Mouse (Mus musculus) liver, postnatal 0 days (tissue): ENCODE results near the gene Pten. TPM values are rescaled to one million over a fixed set of nuclear protein-coding genes. Genes with fewer than 3 reads are reported as not detected.

ENCODE experiments used
- ATAC-seq: fragments of 200-750 bp; cut with Nextera tagmentation; 2 replicates; pipeline ENCODE4 v1.8.0; 2017; ENCODE audit warnings: mild to moderate bottlenecking, moderate library complexity
- DNase-seq: peaks from one replicate; pipeline ENCODE4 v3.0.0-alpha.2; 2016
- H3K27ac ChIP-seq: fragments of 300-500 bp; sonication (generic); 2 replicates; pipeline ENCODE4 v1.5.1; 2014; ENCODE audit warnings: antibody characterized with exemption, moderate library complexity, mild to moderate bottlenecking, low read depth
- H3K27me3 ChIP-seq: fragments of 300-500 bp; sonication (generic); 2 replicates; pipeline ENCODE4 v1.6.1; 2014; ENCODE audit warnings: low read length, control low read depth, mixed read lengths; ENCODE audit not compliant: insufficient read depth
- H3K36me3 ChIP-seq: fragments of 300-500 bp; sonication (generic); replicated peaks from 2 replicates; pipeline ENCODE4 v1.6.1; 2014; ENCODE audit warnings: mild to moderate bottlenecking, control low read depth, low read length, moderate library complexity, mixed read lengths; ENCODE audit not compliant: insufficient read depth
- H3K4me1 ChIP-seq: fragments of 300-500 bp; sonication (generic); 2 replicates; pipeline ENCODE4 v1.6.1; 2014; ENCODE audit warnings: antibody characterized with exemption, mild to moderate bottlenecking, control low read depth; ENCODE audit not compliant: insufficient read depth
- H3K4me2 ChIP-seq: fragments of 300-500 bp; sonication (generic); 2 replicates; pipeline ENCODE4 v1.6.1; 2014; ENCODE audit warnings: low read depth, mild to moderate bottlenecking, low read length, moderate library complexity, mixed read lengths
- H3K4me3 ChIP-seq: fragments of 300-500 bp; sonication (generic); 2 replicates; pipeline ENCODE4 v1.5.1; 2014; ENCODE audit warnings: low read depth, low read length
- H3K9ac ChIP-seq: fragments of 300-500 bp; sonication (generic); replicated peaks from 2 replicates; pipeline ENCODE4 v1.6.1; 2014; ENCODE audit warnings: mild to moderate bottlenecking, moderate library complexity
- H3K9me3 ChIP-seq: fragments of 300-500 bp; sonication (generic); 2 replicates; pipeline ENCODE4 v1.6.1; 2016; ENCODE audit warnings: mild to moderate bottlenecking, control low read depth, low read length, mixed read lengths
- CTCF ChIP-seq: sonication (generic); IDR thresholded peaks from 2 replicates; pipeline ENCODE4 v1.5.1; 2016; ENCODE audit warnings: antibody characterized with exemption, low read depth
- EP300 ChIP-seq: IDR thresholded peaks from 2 replicates; pipeline ENCODE4 v1.6.1; 2016; ENCODE audit warnings: antibody characterized with exemption, low read depth, mild to moderate bottlenecking
- WGBS: fragments of 180-500 bp; shearing (Covaris S2); extraction: QIAGEN DNeasy Blood & Tissue Kit; methylation state at CpG from one replicate; pipeline ENCODE4 v1.1.7; 2014; ENCODE audit not compliant: insufficient replicate concordance; 5-methylcytosine and 5-hydroxymethylcytosine counted together
- polyA plus RNA-seq: library from polyadenylated mRNA; unstranded; fragments of >200 nt; fragmentation: Nextera tagmentation; extraction: Ambion mirVana; gene quantifications from 2 replicates; pipeline ENCODE4 v1.2.1, GENCODE M21; 2015

Gene Pten
- polyA plus RNA-seq, 1 experiment from 2014 or later: 5.1 TPM

DNA sequence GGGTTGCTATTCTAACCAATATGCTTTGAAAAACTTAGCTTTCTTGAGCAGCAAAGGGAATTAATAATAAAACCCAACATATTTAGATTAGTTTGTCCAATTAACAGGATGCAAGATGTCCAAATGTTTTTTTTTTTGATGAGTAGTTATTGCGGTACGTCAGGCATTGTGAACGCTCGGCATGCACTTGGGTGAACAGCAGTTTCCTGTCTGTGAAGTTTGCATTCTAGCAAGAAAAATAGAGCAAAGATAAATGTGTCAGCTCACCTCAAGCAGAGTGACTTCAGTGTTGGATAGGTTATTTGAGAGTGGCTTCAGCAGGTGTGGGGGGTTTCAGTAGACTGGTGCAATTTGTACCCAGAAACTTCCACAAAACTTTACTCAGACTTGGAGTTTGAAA is 69.3 kb downstream of the Pten start:
- DNase-seq (no peak), ATAC-seq (no peak)
- Histone ChIP-seq H3K4me2 (no peak overlapping the region), H3K27me3 (no peaks in the 10 kb centered on the region), H3K4me3 (no peak overlapping the region), H3K27ac (no peak overlapping the region), H3K4me1 (no peaks in the 10 kb centered on the region), H3K9ac (no peak overlapping the region), H3K36me3 (no peaks in the 10 kb centered on the region; the same call in 1 of the 2 replicates), H3K9me3 (no peaks in the 10 kb centered on the region)
- TF ChIP-seq CTCF (no peak), EP300 (no peak)
- WGBS: 46% methylated on average over 4 of the region's 4 CpGs

DNA sequence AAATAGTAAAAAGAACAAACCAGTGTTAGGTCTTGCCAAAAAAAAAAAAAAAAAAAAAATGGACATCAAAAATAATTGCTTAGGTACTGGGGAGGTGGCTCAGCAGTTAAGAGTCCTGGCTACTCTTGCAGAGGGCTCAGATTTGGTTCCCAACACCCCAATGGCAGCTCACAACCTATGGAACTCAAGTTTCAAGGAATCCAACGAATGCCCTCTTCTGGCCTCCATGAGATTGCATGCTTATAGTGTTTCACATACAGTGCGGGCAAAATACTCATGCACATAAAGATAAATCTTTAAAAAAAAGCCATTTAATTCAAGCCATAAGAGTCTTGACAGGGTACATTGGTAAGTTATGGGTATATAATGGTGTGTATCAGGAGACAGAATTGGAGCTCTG is 72.6 kb downstream of the Pten start:
- DNase-seq (no peak), ATAC-seq (no peak)
- TF ChIP-seq CTCF (peak; percentile 16; the same call in 1 of the 2 replicates), EP300 (no peak)
- Histone ChIP-seq H3K27ac (no peak overlapping the region), H3K27me3 (no peaks in the 10 kb centered on the region), H3K4me2 (no peak overlapping the region), H3K9ac (no peak overlapping the region), H3K4me1 (no peaks in the 10 kb centered on the region), H3K9me3 (no peaks in the 10 kb centered on the region), H3K4me3 (no peak overlapping the region), H3K36me3 (no peaks in the 10 kb centered on the region)
- WGBS: 78% methylated on average over 2 of the region's 2 CpGs

DNA sequence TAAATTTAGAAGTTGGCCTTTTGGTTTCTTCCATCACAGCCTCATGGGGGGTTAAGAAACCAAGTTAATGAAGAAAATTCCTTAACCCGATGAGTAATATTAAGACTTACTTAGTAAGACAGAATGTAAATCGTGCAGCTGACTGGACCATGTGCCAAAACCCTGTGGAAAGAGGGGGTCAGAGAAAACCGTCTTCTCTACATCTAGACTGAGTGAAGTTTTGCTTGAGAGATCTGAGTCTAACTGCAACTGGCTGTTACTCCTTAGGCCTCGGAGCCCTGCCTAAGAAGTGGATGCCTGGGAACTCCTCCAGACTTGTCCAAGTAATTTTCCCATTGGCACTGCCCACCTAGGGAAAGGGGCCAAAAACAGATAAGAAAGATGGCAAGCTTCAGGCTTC is 74.0 kb downstream of the Pten start:
- Histone ChIP-seq H3K27ac (no peak overlapping the region), H3K27me3 (no peaks in the 10 kb centered on the region), H3K4me2 (no peak overlapping the region), H3K9ac (no peak overlapping the region), H3K9me3 (no peaks in the 10 kb centered on the region), H3K4me1 (no peaks in the 10 kb centered on the region), H3K4me3 (no peak overlapping the region), H3K36me3 (no peaks in the 10 kb centered on the region)
- WGBS: 85% methylated on average over 4 of the region's 4 CpGs
- TF ChIP-seq EP300 (no peak), CTCF (no peak)
- no peak for ATAC-seq
- no peak for DNase-seq

DNA sequence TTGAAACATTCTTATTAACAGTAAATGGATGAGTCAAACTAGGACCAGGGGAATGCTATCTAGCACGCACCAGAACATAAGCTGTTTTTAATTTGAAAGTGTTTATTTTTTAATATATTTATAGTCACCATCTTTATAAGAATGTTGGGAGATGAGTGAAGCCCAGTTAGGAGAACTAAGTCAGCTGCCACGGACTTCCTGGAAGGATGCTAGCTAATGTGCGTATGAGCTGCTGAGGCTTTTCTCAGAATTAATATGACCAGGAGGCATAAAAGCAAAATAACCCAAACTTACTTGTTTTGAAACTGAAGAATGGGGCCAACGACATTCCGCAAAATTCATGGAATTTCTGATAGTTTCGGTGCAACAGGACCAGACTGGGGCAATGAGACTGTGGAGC is 83.2 kb downstream of the Pten start:
- Histone ChIP-seq H3K4me3 (no peak overlapping the region), H3K4me2 (no peak overlapping the region), H3K9ac (no peak overlapping the region), H3K9me3 (no peaks in the 10 kb centered on the region), H3K27me3 (no peaks in the 10 kb centered on the region), H3K36me3 (no peaks in the 10 kb centered on the region), H3K4me1 (no peaks in the 10 kb centered on the region), H3K27ac (no peak overlapping the region)
- WGBS: 84% methylated on average over 6 of the region's 6 CpGs
- no peak for DNase-seq
- ATAC-seq: no peak
- TF ChIP-seq CTCF: no peak
- TF ChIP-seq EP300: no peak

DNA sequence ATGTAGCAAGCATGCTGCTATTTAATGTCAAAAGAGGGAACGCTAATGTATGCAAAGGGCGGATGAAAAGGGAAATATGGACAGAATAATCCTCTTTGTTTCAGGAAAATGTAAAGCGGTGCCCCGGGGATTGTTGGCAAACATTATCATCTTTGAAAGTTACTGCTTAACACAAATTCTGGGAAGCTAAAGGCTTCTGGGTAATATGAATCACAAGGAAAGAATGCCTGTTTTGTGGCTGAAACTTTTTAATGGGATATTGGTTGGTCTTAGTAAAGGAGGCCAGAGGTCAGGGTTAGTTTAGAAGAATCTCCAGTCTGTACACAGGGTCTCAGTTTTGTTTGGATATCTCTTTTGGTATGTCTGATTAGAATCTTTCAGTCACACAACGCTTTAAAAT is 87.2 kb downstream of the Pten start:
- H3K4me2 ChIP-seq: no peak overlapping the region
- H3K36me3 ChIP-seq: no peaks in the 10 kb centered on the region
- DNase-seq (no peak), ATAC-seq (no peak)
- H3K4me3 ChIP-seq: no peak overlapping the region
- H3K4me1 ChIP-seq: no peaks in the 10 kb centered on the region
- 72% methylated on average over 5 of the region's 5 CpGs for WGBS
- no peak for TF ChIP-seq CTCF
- no peak for TF ChIP-seq EP300
- no peaks in the 10 kb centered on the region for H3K27me3 ChIP-seq
- no peaks in the 10 kb centered on the region for H3K9me3 ChIP-seq
- H3K9ac ChIP-seq: no peak overlapping the region
- H3K27ac ChIP-seq: no peak overlapping the region

DNA sequence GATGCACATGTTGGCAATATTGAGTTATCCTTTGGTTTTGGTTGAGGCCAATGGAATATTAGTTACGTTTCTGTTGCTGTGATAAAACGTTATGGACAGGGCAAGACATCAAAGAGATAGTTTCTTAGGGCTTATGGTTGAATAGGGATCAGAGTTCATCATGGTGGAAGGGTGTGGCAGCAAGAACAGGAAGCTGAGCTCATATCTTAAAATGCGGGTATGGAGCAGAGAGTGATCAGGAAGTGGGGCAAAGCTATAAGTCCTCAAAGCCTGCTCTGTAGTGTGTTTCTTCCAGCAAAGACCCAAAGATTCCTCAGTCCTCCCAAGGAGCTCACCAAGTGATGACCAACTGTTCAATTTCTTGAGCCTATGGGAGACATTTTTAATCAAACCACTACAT is 90.7 kb downstream of the Pten start:
- WGBS: 54% methylated on average over 3 of the region's 3 CpGs
- H3K36me3 ChIP-seq: no peaks in the 10 kb centered on the region
- ATAC-seq (no peak), DNase-seq (no peak)
- no peak overlapping the region for H3K4me3 ChIP-seq
- H3K4me2 ChIP-seq: no peak overlapping the region
- H3K4me1 ChIP-seq: no peaks in the 10 kb centered on the region
- H3K9me3 ChIP-seq: no peaks in the 10 kb centered on the region
- no peak overlapping the region for H3K27ac ChIP-seq
- no peak for TF ChIP-seq EP300
- TF ChIP-seq CTCF: no peak
- H3K9ac ChIP-seq: no peak overlapping the region
- no peaks in the 10 kb centered on the region for H3K27me3 ChIP-seq

DNA sequence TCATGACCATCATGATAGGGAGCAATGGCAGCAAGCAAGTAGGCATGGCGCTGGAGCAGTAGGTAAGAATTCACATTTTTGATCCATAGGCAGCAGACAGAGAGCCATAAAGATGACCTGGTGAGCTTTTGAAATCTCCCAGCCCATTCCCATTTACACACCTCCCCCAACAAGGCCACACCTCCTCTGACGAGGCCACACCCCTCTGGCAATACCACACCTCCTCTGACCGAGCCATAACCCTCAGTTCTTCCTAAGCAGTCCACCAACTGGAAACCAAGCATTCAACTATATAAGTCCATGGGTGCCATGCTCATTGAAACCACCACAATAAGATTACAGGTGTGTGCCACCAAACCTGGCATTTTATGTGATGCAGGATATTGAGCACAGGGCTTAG is 95.0 kb downstream of the Pten start:
- WGBS: 69% methylated on average over 3 of the region's 3 CpGs
- H3K4me3 ChIP-seq: no peak overlapping the region
- H3K4me1 ChIP-seq: no peaks in the 10 kb centered on the region
- H3K4me2 ChIP-seq: no peak overlapping the region
- ATAC-seq: no peak
- no peaks in the 10 kb centered on the region for H3K36me3 ChIP-seq
- TF ChIP-seq CTCF (no peak), EP300 (no peak)
- H3K27ac ChIP-seq: no peak overlapping the region
- no peaks in the 10 kb centered on the region for H3K9me3 ChIP-seq
- H3K27me3 ChIP-seq: no peaks in the 10 kb centered on the region
- no peak overlapping the region for H3K9ac ChIP-seq
- no peak for DNase-seq
